Comparison of ENCODE assay signal across 10 mouse cellular contexts in genomic region chr10:26371416-26371815, GRCm38 (mm10). TPM values are rescaled to one million over a fixed set of nuclear protein-coding genes. Genes with fewer than 3 reads are reported as not detected.
DNase-seq lines count a peak whose midpoint lies in the region; ATAC-seq lines count a peak whose summit lies in the region.
"Had no signal": no experiment of that assay in that cellular context is flagged by ENCODE, and none has a peak within 500 bp of the region (broad histone marks: within the 10 kb centered on the region; RNA-seq: fewer than 3 reads in every experiment).

No protein-coding gene starts in this region.

- no peak overlapping the region for H3K9ac ChIP-seq in midbrain, embryonic 14.5 days (replicated peaks; ENCODE audit: low read length)
- no peak overlapping the region for H3K9ac ChIP-seq in midbrain, embryonic 13.5 days (replicated peaks)

- no peak for ATAC-seq in midbrain, embryonic 14.5 days (ENCODE audit: low FRiP score, low TSS enrichment)
- ATAC-seq in midbrain, embryonic 13.5 days: no peak
- no peak for ATAC-seq in erythroblast, adult 5-6 weeks (replicated peaks; ENCODE audit: low FRiP score, poor library complexity, severe bottlenecking)

- H3K4me2 ChIP-seq in midbrain, embryonic 14.5 days (ENCODE audit: low read length): peak overlapping the region; percentile 15; the same call in 1 of the 2 replicates
- no peak overlapping the region for H3K4me2 ChIP-seq in midbrain, embryonic 13.5 days (replicated peaks)

- H3K4me1 ChIP-seq in midbrain, embryonic 14.5 days (ENCODE audit: control insufficient read depth, insufficient read depth, low read length): peaks cover 10% of the 10 kb centered on the region; the same call in 1 of the 2 replicates
- peaks cover 21% of the 10 kb centered on the region for H3K4me1 ChIP-seq in midbrain, embryonic 13.5 days (replicated peaks)

- no peak overlapping the region for H3K4me3 ChIP-seq in midbrain, embryonic 14.5 days (replicated peaks; ENCODE audit: low read depth, low read length)
- H3K4me3 ChIP-seq in midbrain, embryonic 13.5 days (replicated peaks): no peak overlapping the region
- H3K4me3 ChIP-seq: heart, adult 2 months had no signal

- H3K9me3 ChIP-seq in midbrain, embryonic 14.5 days (ENCODE audit: control insufficient read depth, low read length): no peaks in the 10 kb centered on the region
- no peaks in the 10 kb centered on the region for H3K9me3 ChIP-seq in midbrain, embryonic 13.5 days

- 0 out of 2 replicates have a peak, but pooled peaks cover 5% of the 10 kb centered on the region for H3K36me3 ChIP-seq in midbrain, embryonic 14.5 days (ENCODE audit: control insufficient read depth, insufficient read depth, low read length)
- peaks cover 11% of the 10 kb centered on the region for H3K36me3 ChIP-seq in midbrain, embryonic 13.5 days
- H3K36me3 ChIP-seq: G1E had no signal

- no peak overlapping the region for H3K27ac ChIP-seq in midbrain, embryonic 14.5 days (replicated peaks; ENCODE audit: low read depth, low read length)
- no peak overlapping the region for H3K27ac ChIP-seq in midbrain, embryonic 13.5 days
- H3K27ac ChIP-seq: heart, adult 2 months had no signal

- WGBS in midbrain, embryonic 14.5 days: 68% methylated on average over 7 of the region's 7 CpGs
- WGBS in midbrain, embryonic 13.5 days: 66% methylated on average over 7 of the region's 7 CpGs

- DNase-seq in gastrocnemius, postnatal 10 days: peak; percentile 7
- no peak for DNase-seq in gastrocnemius, adult 8-10 months (ENCODE audit: low spot score in 2 of 2)
- no peak for DNase-seq in midbrain, embryonic 14.5 days
- DNase-seq in forelimb bud, embryonic 11.5 days (ENCODE audit: low read depth, low spot score): peak; percentile 44
- peak; percentile 69 for DNase-seq in testis, postnatal 14 days (ENCODE audit: low spot score)
- DNase-seq in urinary bladder, postnatal 10 days (ENCODE audit: low spot score): no peak

- no peaks in the 10 kb centered on the region for H3K27me3 ChIP-seq in midbrain, embryonic 14.5 days (ENCODE audit: control insufficient read depth, insufficient read depth, low read length)
- H3K27me3 ChIP-seq in midbrain, embryonic 13.5 days: no peaks in the 10 kb centered on the region

RNA-seq across cellular contexts. Expression of gene L3mbtl3, which starts 4.4 kb away (rescaled TPM):
- total RNA-seq in gastrocnemius, postnatal 10 days (2021): 10 to 100 TPM in 1 of 2 experiments, 1 to 10 TPM in 1; 8.0 to 10.7 TPM
- total RNA-seq in gastrocnemius, adult 8-10 months (2022): 1 to 10 TPM; 5.2 to 6.7 (median 6.0) TPM
- polyA plus RNA-seq in midbrain, embryonic 14.5 days (2014; fragmentation: Nextera tagmentation; extraction: Ambion mirVana): 29.3 and 35.3 TPM in 2 replicates
- 25.5 and 27.9 TPM in 2 replicates for polyA plus RNA-seq in midbrain, embryonic 13.5 days (2015; fragmentation: Nextera tagmentation; extraction: Ambion mirVana)
- 3.6 and 5.0 TPM in 2 replicates for total RNA-seq in erythroblast, adult 5-6 weeks (2015; ENCODE audit: low replicate concordance)
- 3.2 and 3.7 TPM in 2 replicates for total RNA-seq in erythroblast, adult 5-6 weeks (2017; ENCODE audit: low replicate concordance)
- polyA plus RNA-seq: G1E had no signal

Comparison
In these comparisons a context has a peak if more than half of its experiments do, and no peak if none do; other contexts are left out.
1. DNase-seq: peak in gastrocnemius, postnatal 10 days (single experiment), forelimb bud, embryonic 11.5 days (single experiment) and testis, postnatal 14 days (single experiment); none in gastrocnemius, adult 8-10 months (0 of 2), midbrain, embryonic 14.5 days (single experiment) and urinary bladder, postnatal 10 days (single experiment).